Mouse (Mus musculus) myocyte (in vitro differentiated cells): ENCODE results near the gene Sema3e. TPM values are rescaled to one million over a fixed set of nuclear protein-coding genes. Genes with fewer than 3 reads are reported as not detected.
A peak's percentile ranks its signal among the peaks of the same experiment; 100 is the strongest.

Source experiments
- H3K27me3 ChIP-seq: one replicate; pipeline ENCODE4 v1.6.1; 2011; ENCODE audit not compliant: control insufficient read depth, insufficient read depth, insufficient read length
- H3K36me3 ChIP-seq: one replicate; pipeline ENCODE4 v1.6.1; 2011; ENCODE audit not compliant: control insufficient read depth, insufficient read depth
- H3K4me2 ChIP-seq: one replicate; pipeline ENCODE4 v1.6.1; 2011; ENCODE audit warnings: low read depth, control low read depth
- H3K4me3 ChIP-seq: one replicate; pipeline ENCODE4 v1.5.1; 2011; ENCODE audit warnings: mild to moderate bottlenecking, control low read depth, moderate library complexity
- H3K79me2 ChIP-seq: one replicate; pipeline ENCODE4 v1.6.1; 2011; ENCODE audit not compliant: control insufficient read depth, insufficient read depth
- H3ac ChIP-seq: one replicate; pipeline ENCODE4 v1.6.1; 2011; ENCODE audit not compliant: control insufficient read depth, insufficient read length
- CEBPB ChIP-seq: IDR thresholded peaks from 2 replicates; pipeline ENCODE4 v1.6.1; 2011; ENCODE audit warnings: mild to moderate bottlenecking, moderate library complexity; ENCODE audit not compliant: poor library complexity, insufficient read depth, severe bottlenecking
- E2F4 ChIP-seq: IDR thresholded peaks from one replicate; pipeline ENCODE4 v1.6.1; 2011; ENCODE audit warnings: mild to moderate bottlenecking, control low read depth, moderate library complexity; ENCODE audit not compliant: insufficient read depth
- MAX ChIP-seq: IDR thresholded peaks from one replicate; pipeline ENCODE4 v1.6.1; 2011; ENCODE audit warnings: low read depth, mild to moderate bottlenecking, control low read depth
- MYOD1 ChIP-seq, 3 experiments: IDR thresholded peaks; one replicate each; pipeline ENCODE4 v1.6.1; 2011; ENCODE audit warnings: control low read depth in 2 of 3, low read depth in 2 of 3, mild to moderate bottlenecking in 2 of 3, moderate library complexity in 1 of 3; ENCODE audit not compliant: insufficient read length in 2 of 3, control insufficient read depth in 1 of 3
- MYOG ChIP-seq, 3 experiments: IDR thresholded peaks; one replicate each; pipeline ENCODE4 v1.6.1; 2011; ENCODE audit warnings: control low read depth in 2 of 3, low read depth in 2 of 3, mild to moderate bottlenecking in 2 of 3; ENCODE audit not compliant: insufficient read length in 2 of 3, control insufficient read depth in 1 of 3, insufficient read depth in 1 of 3
- POLR2A ChIP-seq: IDR thresholded peaks from one replicate; pipeline ENCODE4 v1.6.1; 2011; ENCODE audit warnings: low read depth, mild to moderate bottlenecking, control low read depth, moderate library complexity; ENCODE audit not compliant: insufficient read length
- POLR2AphosphoS2 ChIP-seq: IDR thresholded peaks from one replicate; pipeline ENCODE4 v1.6.1; 2011; ENCODE audit warnings: low read depth, control low read depth; ENCODE audit not compliant: insufficient read length
- REST ChIP-seq: IDR thresholded peaks from one replicate; pipeline ENCODE4 v1.6.1; 2011; ENCODE audit warnings: mild to moderate bottlenecking, control low read depth, moderate library complexity; ENCODE audit not compliant: insufficient read depth, insufficient read length
- SRF ChIP-seq: IDR thresholded peaks from one replicate; pipeline ENCODE4 v1.6.1; 2011; ENCODE audit warnings: low read depth; ENCODE audit not compliant: control insufficient read depth, insufficient read length
- TCF12 ChIP-seq: IDR thresholded peaks from one replicate; pipeline ENCODE4 v1.6.1; 2011; ENCODE audit warnings: mild to moderate bottlenecking, control low read depth; ENCODE audit not compliant: poor library complexity, insufficient read depth, severe bottlenecking
- TCF3 ChIP-seq: IDR thresholded peaks from one replicate; pipeline ENCODE4 v1.6.1; 2011; ENCODE audit warnings: low read depth, control low read depth; ENCODE audit not compliant: insufficient read length
- USF1 ChIP-seq: IDR thresholded peaks from one replicate; pipeline ENCODE4 v1.6.1; 2011; ENCODE audit warnings: low read depth, mild to moderate bottlenecking, control low read depth, moderate library complexity
- polyA plus RNA-seq: library from polyadenylated mRNA; unstranded; fragments of >200 nt; fragmentation: generic; extraction: Trizol; gene quantifications from one replicate; pipeline ENCODE4 v1.2.1, GENCODE M21; 2012; ENCODE audit warnings: missing spikeins

Sema3e gene
- polyA plus RNA-seq, 1 experiment, result 9.9 TPM

DNA sequence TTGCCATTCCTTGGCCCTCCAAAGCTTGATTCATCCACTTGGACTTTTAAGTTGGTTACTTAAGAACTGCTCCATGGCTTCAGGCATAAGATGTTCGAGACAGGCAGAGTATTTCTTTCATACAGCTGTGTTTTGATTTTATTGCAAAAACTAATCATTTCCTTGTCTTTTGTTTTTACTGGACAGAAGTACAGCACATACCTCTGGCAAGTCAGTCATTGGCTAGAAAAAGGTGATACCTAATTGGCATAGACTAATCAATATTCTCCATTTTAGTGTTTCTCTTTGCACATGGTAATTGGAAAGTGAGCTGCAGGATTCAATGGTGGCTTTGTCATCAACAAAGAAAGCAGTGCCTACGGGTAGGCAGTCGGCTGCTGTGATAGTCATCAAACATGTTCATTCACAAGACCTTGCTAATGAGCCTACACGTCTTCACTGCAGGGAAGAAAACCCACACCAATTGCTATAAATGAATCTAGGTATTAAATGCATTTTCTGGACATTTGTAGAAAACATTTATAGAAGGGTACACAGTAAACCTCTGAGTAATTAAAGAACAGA, 37.9 kb downstream of the Sema3e start:
- H3K79me2 ChIP-seq, result peaks cover 4% of the 10 kb centered on the region
- no peak for TF ChIP-seq TCF3
- TF ChIP-seq MYOD1 (IDR thresholded peaks at IDR 0.05; ENCODE audit: control insufficient read depth in 1 of 3, insufficient read length in 2 of 3, low read depth in 2 of 3), result no peak
- no peak for TF ChIP-seq POLR2A
- TF ChIP-seq USF1, result no peak
- no peak for TF ChIP-seq MYOG (IDR thresholded peaks at IDR 0.05; ENCODE audit: control insufficient read depth in 1 of 3, insufficient read depth in 1 of 3, insufficient read length in 2 of 3, low read depth in 2 of 3)
- TF ChIP-seq E2F4, result no peak
- no peak for TF ChIP-seq MAX
- no peak for TF ChIP-seq TCF12
- TF ChIP-seq REST, result no peak
- TF ChIP-seq SRF, result no peak
- no peak for TF ChIP-seq POLR2AphosphoS2
- no peak for TF ChIP-seq CEBPB
- no peaks in the 10 kb centered on the region for H3K36me3 ChIP-seq
- no peak overlapping the region for H3K4me2 ChIP-seq
- H3K4me3 ChIP-seq, result no peak overlapping the region
- no peaks in the 10 kb centered on the region for H3K27me3 ChIP-seq
- H3ac ChIP-seq, result no peak overlapping the region

DNA sequence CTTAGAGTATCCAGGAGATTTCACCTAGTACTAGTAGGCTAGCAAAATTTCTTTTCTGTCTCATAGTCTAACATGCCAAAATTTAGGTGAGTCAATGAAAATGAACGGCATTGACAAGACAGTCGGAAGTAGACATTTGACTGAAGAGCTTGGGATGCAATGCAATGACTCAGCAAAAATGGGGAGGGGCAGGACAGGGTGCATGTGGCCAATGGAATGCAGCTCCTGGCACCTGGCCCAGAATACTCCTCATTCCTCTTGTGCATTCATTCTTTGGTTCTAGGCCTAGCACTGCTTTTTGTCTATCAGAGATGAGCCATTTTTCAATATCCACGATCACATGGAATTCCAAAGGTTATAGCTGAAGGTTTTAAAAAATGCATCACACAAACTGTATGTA, 48.1 kb downstream of the Sema3e start:
- H3K79me2 ChIP-seq, result no peaks in the 10 kb centered on the region
- H3K4me3 ChIP-seq, result no peak overlapping the region
- no peaks in the 10 kb centered on the region for H3K36me3 ChIP-seq
- peak overlapping the region; percentile 26 for H3K4me2 ChIP-seq
- no peak overlapping the region for H3ac ChIP-seq
- TF ChIP-seq CEBPB (0 out of 2 replicates have a peak, but pooled peaks have one; percentile 20), E2F4 (no peak), MYOD1 (IDR thresholded peaks at IDR 0.05; ENCODE audit: control insufficient read depth in 1 of 3, insufficient read length in 2 of 3, low read depth in 2 of 3) (peak in 1 of 3 experiments; percentile 4), MYOG (IDR thresholded peaks at IDR 0.05; ENCODE audit: control insufficient read depth in 1 of 3, insufficient read depth in 1 of 3, insufficient read length in 2 of 3, low read depth in 2 of 3) (peak in 1 of 3 experiments; percentile 35), USF1 (peak; percentile 28)
- no peaks in the 10 kb centered on the region for H3K27me3 ChIP-seq

DNA sequence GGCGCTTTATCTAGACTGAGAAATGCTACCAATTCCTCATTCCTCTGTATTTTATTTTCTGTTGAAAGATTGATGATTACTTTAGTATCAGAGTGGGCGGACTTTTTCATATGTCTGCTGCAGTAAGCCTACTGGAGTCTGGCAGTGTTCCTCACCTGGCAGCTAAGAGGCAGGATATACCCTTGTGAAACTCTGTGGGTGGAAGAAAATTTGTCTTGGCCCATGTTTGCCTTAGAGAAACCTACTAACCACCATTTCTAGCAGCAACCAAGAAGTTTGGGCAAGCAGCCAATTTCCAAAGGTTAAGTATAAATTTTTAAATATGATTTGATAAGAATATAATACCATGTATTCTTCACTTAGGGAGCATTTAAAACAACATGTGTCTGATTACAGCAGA, 63.0 kb downstream of the Sema3e start:
- Histone ChIP-seq H3K79me2 (peaks cover 5% of the 10 kb centered on the region), H3ac (no peak overlapping the region), H3K27me3 (no peaks in the 10 kb centered on the region), H3K4me3 (no peak overlapping the region), H3K4me2 (peak overlapping the region; percentile 45), H3K36me3 (no peaks in the 10 kb centered on the region)
- TF ChIP-seq CEBPB (peak; percentile 40; the same call in 1 of the 2 replicates), TCF3 (no peak)

DNA sequence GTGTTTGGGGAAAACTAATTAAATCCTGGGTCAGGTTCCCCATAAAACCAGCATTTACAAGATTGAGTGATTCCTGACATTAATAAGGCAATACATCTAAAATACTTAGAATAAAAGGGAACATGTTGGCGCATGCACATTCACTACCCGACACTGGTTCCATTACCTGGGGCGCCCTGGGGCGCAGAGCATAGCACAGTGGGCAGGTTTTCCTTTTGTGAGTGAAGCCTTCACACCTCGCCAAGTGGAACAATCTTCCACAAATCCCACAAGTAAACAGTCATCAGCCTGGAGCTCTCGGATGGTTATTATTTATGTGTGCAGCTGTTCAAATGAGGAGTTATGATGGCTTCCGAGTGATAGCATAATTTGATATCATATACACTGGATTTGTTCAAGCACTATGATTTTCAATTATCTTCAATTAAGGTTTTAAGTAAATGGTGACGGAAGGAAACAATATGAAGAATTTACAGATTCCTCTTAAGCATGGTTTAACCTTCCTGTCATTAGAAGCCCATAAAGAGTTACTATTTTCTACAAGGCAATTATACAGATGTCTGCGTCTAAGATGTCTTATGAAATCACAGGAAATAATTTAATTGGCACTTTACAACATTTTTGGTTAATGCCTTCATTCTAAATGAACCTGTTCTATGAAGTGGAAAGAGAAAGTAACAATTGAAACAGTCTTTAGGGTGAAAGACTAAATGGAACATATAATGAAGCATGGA, 65.0 kb downstream of the Sema3e start:
- H3K4me3 ChIP-seq, result no peak overlapping the region
- H3ac ChIP-seq, result no peak overlapping the region
- peak overlapping the region; percentile 8 for H3K4me2 ChIP-seq
- H3K36me3 ChIP-seq, result no peaks in the 10 kb centered on the region
- H3K79me2 ChIP-seq, result peaks cover 3% of the 10 kb centered on the region
- H3K27me3 ChIP-seq, result no peaks in the 10 kb centered on the region
- TF ChIP-seq MYOD1 (IDR thresholded peaks at IDR 0.05; ENCODE audit: control insufficient read depth in 1 of 3, insufficient read length in 2 of 3, low read depth in 2 of 3), result peak in 1 of 3 experiments; percentile 31
- TF ChIP-seq USF1, result no peak

DNA sequence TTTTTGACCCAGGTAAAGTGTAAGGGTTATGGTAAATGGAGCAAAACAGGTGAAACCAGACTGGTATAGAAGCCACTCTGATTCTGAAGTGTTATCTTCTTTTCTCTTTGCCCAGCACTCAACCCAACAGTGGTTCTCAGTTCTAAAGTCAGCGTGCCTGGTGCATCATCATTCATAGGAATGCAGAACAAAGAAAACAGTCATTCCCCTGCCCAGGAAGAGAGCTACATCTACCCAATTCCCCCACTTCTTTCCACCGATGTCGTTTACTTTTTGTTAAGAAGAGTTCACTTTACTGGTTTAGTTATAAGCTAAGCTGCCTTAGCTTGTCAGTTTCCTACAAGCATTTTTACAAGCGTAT, 65.5 kb downstream of the Sema3e start:
- no peak for TF ChIP-seq E2F4
- peaks cover 3% of the 10 kb centered on the region for H3K79me2 ChIP-seq
- H3K4me3 ChIP-seq, result no peak overlapping the region
- no peak overlapping the region for H3ac ChIP-seq
- H3K36me3 ChIP-seq, result no peaks in the 10 kb centered on the region
- peak overlapping the region; percentile 8 for H3K4me2 ChIP-seq
- no peaks in the 10 kb centered on the region for H3K27me3 ChIP-seq

DNA sequence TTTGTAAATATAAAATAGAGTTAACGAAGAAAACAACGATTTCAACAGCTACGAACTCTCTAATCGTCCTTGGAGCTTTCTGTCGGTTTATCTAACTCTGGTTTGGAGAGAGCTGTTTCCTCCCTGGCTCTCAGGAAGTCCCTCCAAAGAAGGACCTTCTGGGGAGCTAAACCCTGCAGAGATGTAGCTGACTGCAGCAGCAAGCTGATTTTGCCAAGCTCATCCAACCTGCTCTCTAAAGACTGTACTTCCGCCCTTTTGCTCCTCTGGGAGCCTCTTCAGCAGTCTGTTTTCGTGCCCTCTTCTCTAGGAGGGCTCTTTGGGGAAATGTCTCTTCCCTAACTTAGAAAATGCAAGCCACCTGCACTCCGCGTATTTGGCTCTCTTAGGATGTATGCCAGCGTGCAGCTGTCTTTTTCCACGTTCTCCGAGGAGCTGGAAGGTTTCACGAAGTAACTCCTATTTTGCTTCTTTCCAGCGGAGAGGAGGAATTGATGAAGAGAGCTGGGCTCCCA, 67.2 kb downstream of the Sema3e start:
- no peak overlapping the region for H3K4me3 ChIP-seq
- TF ChIP-seq TCF12 (no peak), REST (no peak), CEBPB (no peak), USF1 (no peak), MYOG (IDR thresholded peaks at IDR 0.05; ENCODE audit: control insufficient read depth in 1 of 3, insufficient read depth in 1 of 3, insufficient read length in 2 of 3, low read depth in 2 of 3) (no peak), POLR2A (no peak), E2F4 (no peak), POLR2AphosphoS2 (no peak), MYOD1 (IDR thresholded peaks at IDR 0.05; ENCODE audit: control insufficient read depth in 1 of 3, insufficient read length in 2 of 3, low read depth in 2 of 3) (no peak), TCF3 (no peak)
- H3K27me3 ChIP-seq, result no peaks in the 10 kb centered on the region
- H3K4me2 ChIP-seq, result no peak overlapping the region
- H3K79me2 ChIP-seq, result peaks cover 5% of the 10 kb centered on the region
- no peak overlapping the region for H3ac ChIP-seq
- H3K36me3 ChIP-seq, result no peaks in the 10 kb centered on the region
